Mouse (Mus musculus) embryonic fibroblast, embryonic 13.5 days (primary cell): ENCODE measurements at regions not wholly inside any gene's neighbourhood (a gene's known extent, or its start where the extent isn't known, plus 50 kb on each side); places are given as distances from the start of the nearest gene placed in this dataset.

Experiments used
- H3K27ac ChIP-seq: 2 replicates; pipeline ENCODE4 v1.5.1; 2012; ENCODE audit warnings: low read length, control low read depth, inconsistent platforms; ENCODE audit not compliant: insufficient read depth
- H3K4me1 ChIP-seq: 2 replicates; pipeline ENCODE4 v1.6.1; 2011; ENCODE audit warnings: low read length; ENCODE audit not compliant: control insufficient read depth, insufficient read depth
- H3K4me3 ChIP-seq: 2 replicates; pipeline ENCODE4 v1.5.1; 2011; ENCODE audit warnings: mild to moderate bottlenecking, control low read depth, low read length; ENCODE audit not compliant: insufficient read depth
- CTCF ChIP-seq: IDR thresholded peaks from 2 replicates; pipeline ENCODE4 v1.5.1; 2011; ENCODE audit warnings: mild to moderate bottlenecking, control low read depth, low read length, moderate library complexity, borderline replicate concordance; ENCODE audit not compliant: insufficient read depth
- POLR2A ChIP-seq: IDR thresholded peaks from 2 replicates; pipeline ENCODE4 v1.6.1; 2011; ENCODE audit warnings: low read depth, mild to moderate bottlenecking, control low read depth, low read length, moderate library complexity

- no peak for TF ChIP-seq CTCF
- Histone ChIP-seq H3K27ac (no peak overlapping the region), H3K4me3 (no peak overlapping the region), H3K4me1 (no peaks in the 10 kb centered on the region)
These were observed 131.1 kb upstream of the D16Ertd472e start for GRCm38 (mm10) chr16:78707566-78707965.

- no peak overlapping the region for H3K27ac ChIP-seq
- no peaks in the 10 kb centered on the region for H3K4me1 ChIP-seq
- no peak for TF ChIP-seq POLR2A
- no peak for TF ChIP-seq CTCF
- no peak overlapping the region for H3K4me3 ChIP-seq
These were observed 130.7 kb upstream of the D16Ertd472e start for GRCm38 (mm10) chr16:78707165-78707564.

GRCm38 (mm10) chr16:78697514-78698209 lies 121.2 kb upstream of the D16Ertd472e start:
- H3K27ac ChIP-seq: no peak overlapping the region
- no peaks in the 10 kb centered on the region for H3K4me1 ChIP-seq
- TF ChIP-seq POLR2A (no peak), CTCF (no peak)
- H3K4me3 ChIP-seq: no peak overlapping the region

GRCm38 (mm10) chr16:78688251-78688650 lies 111.7 kb upstream of the D16Ertd472e start:
- Histone ChIP-seq H3K27ac (no peak overlapping the region), H3K4me3 (no peak overlapping the region), H3K4me1 (no peaks in the 10 kb centered on the region)
- no peak for TF ChIP-seq CTCF
- TF ChIP-seq POLR2A: no peak

- no peak overlapping the region for H3K4me3 ChIP-seq
- TF ChIP-seq POLR2A (no peak), CTCF (no peak)
- no peak overlapping the region for H3K27ac ChIP-seq
- H3K4me1 ChIP-seq: no peaks in the 10 kb centered on the region
These were observed 108.7 kb upstream of the D16Ertd472e start for GRCm38 (mm10) chr16:78685160-78685559.

GRCm38 (mm10) chr16:78684031-78684430 lies 107.5 kb upstream of the D16Ertd472e start:
- no peak overlapping the region for H3K27ac ChIP-seq
- H3K4me1 ChIP-seq: no peaks in the 10 kb centered on the region
- no peak for TF ChIP-seq CTCF
- no peak for TF ChIP-seq POLR2A
- no peak overlapping the region for H3K4me3 ChIP-seq

- Histone ChIP-seq H3K27ac (no peak overlapping the region), H3K4me1 (no peaks in the 10 kb centered on the region), H3K4me3 (no peak overlapping the region)
- no peak for TF ChIP-seq POLR2A
- no peak for TF ChIP-seq CTCF
These were observed 84.6 kb upstream of the D16Ertd472e start for GRCm38 (mm10) chr16:78661126-78661525.

GRCm38 (mm10) chr16:78644710-78645109 lies 68.2 kb upstream of the D16Ertd472e start:
- Histone ChIP-seq H3K4me1 (no peaks in the 10 kb centered on the region), H3K4me3 (no peak overlapping the region), H3K27ac (no peak overlapping the region)
- TF ChIP-seq POLR2A (no peak), CTCF (no peak)

GRCm38 (mm10) chr16:78641717-78642116 lies 65.2 kb upstream of the D16Ertd472e start:
- H3K4me3 ChIP-seq: no peak overlapping the region
- no peak overlapping the region for H3K27ac ChIP-seq
- TF ChIP-seq CTCF: no peak
- no peak for TF ChIP-seq POLR2A
- no peaks in the 10 kb centered on the region for H3K4me1 ChIP-seq

GRCm38 (mm10) chr16:78641205-78641604 lies 64.7 kb upstream of the D16Ertd472e start:
- no peak for TF ChIP-seq POLR2A
- no peak for TF ChIP-seq CTCF
- H3K4me1 ChIP-seq: no peaks in the 10 kb centered on the region
- no peak overlapping the region for H3K4me3 ChIP-seq
- no peak overlapping the region for H3K27ac ChIP-seq

GRCm38 (mm10) chr16:78637452-78637851 lies 60.9 kb upstream of the D16Ertd472e start:
- TF ChIP-seq CTCF (no peak), POLR2A (no peak)
- Histone ChIP-seq H3K27ac (no peak overlapping the region), H3K4me1 (no peaks in the 10 kb centered on the region; the same call in 1 of the 2 replicates), H3K4me3 (no peak overlapping the region)
